Mouse (Mus musculus): Measurements from ENCODE around the gene Hoxc11. TPM values are rescaled to one million over a fixed set of nuclear protein-coding genes. Genes with fewer than 3 reads are reported as not detected.

Gene Hoxc11
- polyA plus RNA-seq, 1 experiment from 2014 or later, result not detected

Small RNA genes lying within 50 kb of the gene (microRNA-seq; reads per million reads assigned to microRNA genes)
- gene Mir196a-2, result 1.1 reads per million

Other genes with a start within 250 kb of the Hoxc11 start
- 41.9 and 43.0 TPM in 2 replicates for gene Calcoco1, start 232.2 kb upstream of the Hoxc11 start, polyA plus RNA-seq (2015; fragmentation: Nextera tagmentation; extraction: Ambion mirVana)
- not detected in 2 replicates for gene Hoxc13, start 33.3 kb upstream of the Hoxc11 start, polyA plus RNA-seq (2015; fragmentation: Nextera tagmentation; extraction: Ambion mirVana)
- gene Hoxc12, start 17.7 kb upstream of the Hoxc11 start, polyA plus RNA-seq (2015; fragmentation: Nextera tagmentation; extraction: Ambion mirVana), result not detected in 2 replicates
- gene Hoxc10, start 12.4 kb downstream of the Hoxc11 start, polyA plus RNA-seq (2015; fragmentation: Nextera tagmentation; extraction: Ambion mirVana), result not detected in 2 replicates
- gene Hoxc5, start 13.0 kb downstream of the Hoxc11 start, polyA plus RNA-seq (2015; fragmentation: Nextera tagmentation; extraction: Ambion mirVana), result 0.09 TPM in 1 of 2 replicates, not detected in the other
- gene Hoxc9, start 22.0 kb downstream of the Hoxc11 start, polyA plus RNA-seq (2015; fragmentation: Nextera tagmentation; extraction: Ambion mirVana), result not detected in 2 replicates
- not detected in 2 replicates for gene Hoxc8, start 36.2 kb downstream of the Hoxc11 start, polyA plus RNA-seq (2015; fragmentation: Nextera tagmentation; extraction: Ambion mirVana)
- gene Hoxc6, start 43.8 kb downstream of the Hoxc11 start, polyA plus RNA-seq (2015; fragmentation: Nextera tagmentation; extraction: Ambion mirVana), result not detected in 2 replicates
- 0.08 TPM in 1 of 2 replicates, not detected in the other for gene Hoxc4, start 64.5 kb downstream of the Hoxc11 start, polyA plus RNA-seq (2015; fragmentation: Nextera tagmentation; extraction: Ambion mirVana)
- 23.4 and 24.2 TPM in 2 replicates for gene Smug1, start 212.7 kb downstream of the Hoxc11 start, polyA plus RNA-seq (2015; fragmentation: Nextera tagmentation; extraction: Ambion mirVana)